Mouse (Mus musculus) urinary bladder, postnatal 36 days (tissue): ENCODE measurements at regions not wholly inside any gene's neighbourhood (a gene's known extent, or its start where the extent isn't known, plus 50 kb on each side); places are given as distances from the start of the nearest gene placed in this dataset.

Experiments used
- DNase-seq, 2 experiments: peaks; one replicate each; pipeline ENCODE4 v3.0.0; 2022; ENCODE audit warnings: low spot score in 2 of 2, mixed read lengths in 1 of 2

DNA sequence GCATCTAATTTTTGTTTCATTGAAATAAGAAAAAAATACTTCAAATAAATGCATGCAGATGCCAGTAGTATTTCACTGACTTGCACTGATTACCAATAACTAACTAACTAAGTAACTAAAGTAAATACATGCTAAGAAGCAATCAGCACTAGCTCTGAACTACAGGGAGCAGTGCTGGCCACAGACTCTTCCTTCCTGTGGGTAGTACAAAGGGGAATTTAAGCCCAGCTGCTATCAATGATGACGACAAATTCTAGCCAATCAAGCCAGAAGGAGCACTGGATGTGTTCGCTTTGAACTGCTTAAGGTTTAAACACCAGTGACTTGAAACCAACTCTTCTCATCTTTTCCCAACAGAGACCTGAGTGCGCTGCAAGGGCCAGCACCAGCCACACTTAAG is 287.5 kb upstream of the Adgrl2 start:
- no peak for DNase-seq

DNA sequence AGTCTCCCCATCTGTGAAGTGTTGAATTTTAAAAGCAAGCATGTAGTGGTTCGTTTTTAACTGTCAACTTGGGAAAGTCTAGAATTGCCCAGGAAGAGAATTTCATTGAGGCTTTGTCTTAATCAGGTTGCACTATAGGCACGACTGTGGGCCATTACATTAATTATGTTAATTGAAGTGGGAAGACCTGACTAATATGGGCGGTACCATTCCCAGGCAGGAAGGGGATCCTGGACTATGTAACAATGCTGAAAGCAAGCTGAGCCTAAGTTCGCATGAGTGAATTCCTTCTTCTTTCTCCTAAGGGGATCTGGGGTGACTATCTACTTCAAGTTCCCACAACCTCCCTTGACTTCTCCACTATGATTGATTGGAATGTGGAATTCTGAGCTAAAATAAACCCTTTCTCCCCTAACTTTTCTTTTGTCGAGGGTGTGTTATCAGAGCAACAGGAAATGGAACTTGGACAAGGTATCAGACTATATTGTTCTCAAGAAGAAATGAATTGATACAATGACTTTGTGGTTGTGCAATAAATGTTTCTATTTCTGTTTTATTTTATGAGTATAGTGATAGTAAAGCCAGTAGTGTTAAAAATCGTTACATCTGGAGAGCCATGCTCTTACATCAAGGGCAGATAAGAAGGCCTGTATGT is 285.2 kb upstream of the Adgrl2 start:
- DNase-seq = no peak

DNA sequence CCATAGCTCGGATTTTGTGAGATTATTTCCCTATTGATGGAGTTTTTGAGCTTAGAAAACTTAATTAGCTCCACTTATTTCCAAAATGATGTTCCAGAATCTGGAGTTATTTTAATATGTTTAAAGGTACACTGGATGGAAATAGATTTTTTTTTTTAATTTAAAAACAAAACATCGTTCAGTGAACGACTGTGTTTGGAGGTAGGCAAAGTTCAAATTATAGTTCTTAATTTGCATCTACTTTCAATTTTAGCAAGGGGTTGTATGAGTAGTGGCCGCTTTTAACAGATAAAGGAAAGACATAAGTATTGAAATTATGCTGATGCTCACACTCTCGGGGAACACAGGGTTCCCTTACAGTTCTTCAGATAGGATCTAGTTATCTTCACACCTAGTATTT is 284.6 kb upstream of the Adgrl2 start:
- no peak for DNase-seq

DNA sequence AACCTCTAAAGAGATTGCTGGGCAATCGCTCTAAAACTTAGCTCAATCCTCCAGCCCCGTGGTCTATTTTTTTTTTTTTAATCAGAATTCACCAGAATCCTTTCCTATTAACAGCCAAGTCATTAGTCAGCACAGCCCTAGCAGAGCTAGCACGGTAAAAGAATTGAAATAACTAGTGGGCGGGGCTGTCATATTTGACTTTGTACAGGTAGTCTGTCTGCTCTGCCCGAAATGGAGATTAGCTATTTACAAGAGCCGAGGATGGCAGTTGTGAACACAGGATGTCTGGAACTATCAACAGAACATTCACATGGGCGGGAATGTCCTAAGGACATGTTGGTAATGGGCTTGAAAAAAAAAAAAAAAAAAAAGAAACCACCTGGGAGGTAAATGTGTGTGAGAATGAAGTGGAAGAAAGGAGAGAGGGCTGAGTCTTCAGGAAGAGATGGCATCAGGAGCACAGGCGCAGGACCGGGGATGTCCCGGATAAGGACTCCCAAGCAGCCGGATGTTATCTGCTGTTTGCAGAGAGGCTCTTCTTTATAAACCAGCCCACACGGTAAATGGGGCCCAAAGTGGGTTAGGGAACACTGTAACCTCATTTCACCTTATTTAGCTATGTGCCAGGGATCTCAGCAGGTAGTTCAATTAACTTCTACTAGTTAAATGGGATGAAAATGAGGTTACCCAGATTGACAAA is 283.8 kb upstream of the Adgrl2 start:
- no peak for DNase-seq

DNA sequence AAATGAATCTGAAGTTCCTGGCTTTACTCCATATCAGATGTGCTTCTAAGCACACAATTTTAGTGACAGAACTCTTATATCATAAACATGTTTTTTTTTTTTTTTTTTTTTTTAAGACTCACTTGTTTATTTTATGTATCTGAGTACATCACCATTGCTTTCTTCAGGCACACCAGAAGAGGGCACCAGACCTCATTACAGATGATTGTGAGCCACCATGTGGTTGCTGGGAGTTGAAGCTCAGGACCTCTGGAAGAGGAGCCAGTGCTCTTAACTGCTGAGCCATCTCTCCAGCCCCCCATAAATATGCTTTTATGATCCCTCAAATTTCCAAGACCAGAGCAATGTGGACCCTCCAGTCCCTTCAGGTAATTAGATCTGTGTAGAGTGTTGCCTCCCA is 280.1 kb upstream of the Adgrl2 start:
- DNase-seq = no peak

DNA sequence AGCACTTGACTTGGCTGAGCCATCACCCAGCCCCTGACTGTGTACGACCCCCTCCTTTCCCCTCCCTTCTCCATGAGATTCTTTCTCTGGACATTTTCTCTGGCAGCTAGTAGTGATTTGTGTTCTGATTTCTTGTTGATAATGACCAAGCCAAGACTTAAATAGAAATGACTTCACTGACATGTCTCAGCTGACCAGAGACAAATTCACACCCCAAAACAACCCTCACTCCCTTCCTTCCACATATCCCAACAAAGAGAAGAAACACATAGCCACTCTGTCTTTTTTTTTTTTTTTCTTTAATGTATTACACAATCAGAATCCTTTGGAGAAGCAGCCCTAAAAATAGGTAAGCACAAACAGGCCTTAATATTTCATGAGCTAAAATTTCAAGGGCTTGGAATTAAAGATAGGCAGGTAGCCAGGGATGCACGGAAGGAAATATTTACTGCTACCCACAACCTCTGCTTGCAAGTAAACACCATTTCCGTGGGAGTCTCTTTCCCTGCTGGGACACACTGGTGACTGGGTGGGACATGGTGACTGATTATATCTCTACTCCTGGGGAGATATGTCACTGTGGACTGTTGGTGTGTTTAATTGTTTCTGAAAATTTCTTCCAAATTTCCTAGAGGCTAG is 272.1 kb upstream of the Adgrl2 start:
- DNase-seq = no peak

DNA sequence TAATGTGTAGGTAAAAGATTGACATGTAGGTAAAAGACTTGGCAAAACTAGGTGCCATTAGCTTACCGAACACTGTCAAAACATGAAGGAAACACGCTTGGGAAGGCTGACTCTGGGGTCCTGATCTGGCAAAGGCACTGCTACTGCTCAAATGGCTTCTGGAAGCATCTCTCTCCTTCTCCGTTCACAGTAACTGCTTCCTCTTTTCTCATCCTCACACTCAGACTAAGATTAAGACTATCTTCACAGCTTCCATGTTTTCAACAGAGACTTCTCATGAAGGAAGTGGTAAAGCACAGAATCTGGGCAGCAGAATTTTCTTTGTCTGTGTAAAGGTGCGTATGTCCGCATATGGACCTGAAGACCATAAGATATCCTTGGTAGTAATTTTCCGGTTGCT is 271.4 kb upstream of the Adgrl2 start:
- DNase-seq = no peak

DNA sequence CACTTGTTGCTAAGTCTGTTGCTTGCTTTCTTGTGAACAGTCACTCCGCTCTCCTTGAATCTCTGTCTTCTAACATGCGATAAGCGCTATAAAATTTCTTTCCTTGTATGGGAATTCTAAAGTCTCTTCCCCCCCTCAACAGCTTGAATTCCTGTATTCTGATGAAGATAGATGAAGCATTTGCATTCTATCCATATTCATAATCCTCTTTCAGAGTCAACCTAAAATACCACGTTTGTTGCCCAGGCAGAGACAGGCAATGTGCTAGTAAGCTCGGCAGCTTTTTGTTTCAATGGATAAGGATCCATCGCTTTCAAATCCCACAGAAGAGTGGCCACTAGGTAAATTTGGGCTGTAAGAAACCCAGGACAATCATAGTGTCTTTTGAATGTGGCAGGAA is 268.5 kb upstream of the Adgrl2 start:
- DNase-seq = no peak

DNA sequence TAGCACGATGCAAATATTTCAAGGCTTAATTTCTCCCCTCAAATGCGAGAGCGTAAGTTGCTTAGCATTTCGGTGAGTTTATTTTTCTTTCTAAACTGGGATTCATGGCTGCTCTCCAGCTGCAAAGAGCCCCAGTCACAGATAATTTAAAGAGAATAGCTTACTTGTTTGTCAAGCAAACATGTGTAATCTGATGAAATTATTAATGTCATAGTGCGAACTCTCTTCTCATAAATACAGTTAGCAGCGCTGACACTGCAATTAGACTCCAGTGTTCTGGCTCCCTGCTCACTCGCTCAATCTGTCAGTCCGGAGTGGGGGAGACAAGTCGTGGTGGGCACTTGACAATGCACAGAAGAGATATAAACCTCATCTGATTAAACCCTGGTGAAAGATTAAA is 266.5 kb upstream of the Adgrl2 start:
- DNase-seq = no peak

DNA sequence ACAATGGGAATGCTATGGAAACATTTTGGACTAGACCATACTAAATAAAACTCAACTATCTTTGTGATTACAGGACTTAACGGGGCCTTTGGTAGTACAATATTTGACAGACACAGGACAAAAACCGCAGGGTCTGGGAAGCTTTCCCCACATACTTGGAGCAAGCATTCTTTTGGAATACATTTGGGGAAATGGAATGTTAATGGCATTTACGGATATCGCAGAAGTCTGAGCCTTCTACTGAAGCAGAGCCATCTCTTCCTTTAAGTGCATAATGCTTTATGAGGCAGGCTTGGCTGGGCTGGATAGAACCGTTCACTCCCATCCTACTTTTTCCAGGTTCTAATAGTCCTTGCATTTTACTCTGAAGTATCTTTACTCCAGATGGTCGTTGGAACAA is 262.7 kb upstream of the Adgrl2 start:
- no peak for DNase-seq

DNA sequence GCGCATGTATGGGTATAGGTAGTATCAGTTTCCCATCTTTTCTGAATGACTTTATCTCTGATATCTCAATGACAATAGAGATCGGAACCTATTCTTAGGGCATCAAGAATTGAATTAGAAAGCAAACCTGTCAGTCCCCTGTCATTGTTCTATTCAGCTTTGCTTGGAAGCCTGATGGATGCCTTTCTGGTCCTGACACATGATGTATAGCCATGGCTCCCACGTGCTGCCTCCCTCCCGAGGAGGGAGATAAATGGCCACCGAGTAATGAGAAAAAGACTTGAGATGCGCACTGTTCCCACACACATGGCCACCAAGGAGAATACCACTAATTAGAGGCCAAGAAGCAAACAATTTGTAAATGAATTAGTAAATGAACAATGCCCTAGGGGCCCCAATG is 261.8 kb upstream of the Adgrl2 start:
- no peak for DNase-seq

DNA sequence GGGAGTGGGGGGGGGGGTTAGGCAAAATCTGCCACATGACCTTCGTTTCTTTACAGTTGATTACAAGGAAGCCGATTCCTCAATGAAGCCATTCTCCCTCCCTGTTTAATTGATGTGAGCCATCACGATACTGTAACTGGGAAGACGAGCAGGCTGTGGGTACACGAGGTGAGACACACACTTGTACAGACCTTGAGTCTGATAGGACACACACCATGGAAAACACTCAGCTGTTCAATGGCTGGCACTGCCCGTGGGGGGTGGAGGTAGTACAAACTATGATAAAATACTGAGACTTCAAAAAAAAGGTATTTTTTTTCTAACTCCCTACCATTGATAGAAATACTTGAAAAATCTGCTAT is 257.3 kb upstream of the Adgrl2 start:
- no peak for DNase-seq

DNA sequence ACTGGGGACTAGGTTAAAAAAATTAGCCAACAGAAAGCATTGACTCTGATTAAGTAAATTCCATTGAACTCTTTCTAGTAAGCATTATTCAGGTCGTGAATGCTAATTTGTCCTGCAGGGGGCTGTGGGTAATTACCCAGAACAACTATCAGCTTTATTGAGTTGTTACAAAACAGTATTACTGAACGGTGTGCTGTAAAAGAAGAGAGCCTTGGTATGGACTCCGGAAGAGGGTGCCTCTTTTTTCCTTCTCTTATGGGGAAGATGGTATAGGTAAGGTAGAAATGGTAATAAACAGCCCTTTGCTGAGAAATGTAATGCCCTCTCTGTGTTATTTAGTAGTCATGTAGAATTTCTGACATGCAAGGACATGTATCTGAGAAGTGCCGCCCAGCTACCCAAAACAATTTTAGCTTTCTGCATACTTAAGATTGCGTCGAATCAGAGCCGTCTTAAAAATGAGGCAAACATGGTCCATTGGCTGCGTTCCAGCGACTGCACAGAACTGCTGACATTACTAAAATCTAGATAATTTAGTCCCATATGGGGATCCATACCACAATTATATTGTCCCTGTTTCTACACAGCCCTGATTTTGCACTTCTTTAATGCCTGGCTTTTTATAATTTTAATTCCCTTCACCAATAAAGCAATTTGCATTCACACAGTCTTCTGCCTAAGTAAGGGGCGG is 256.7 kb upstream of the Adgrl2 start:
- DNase-seq = no peak

DNA sequence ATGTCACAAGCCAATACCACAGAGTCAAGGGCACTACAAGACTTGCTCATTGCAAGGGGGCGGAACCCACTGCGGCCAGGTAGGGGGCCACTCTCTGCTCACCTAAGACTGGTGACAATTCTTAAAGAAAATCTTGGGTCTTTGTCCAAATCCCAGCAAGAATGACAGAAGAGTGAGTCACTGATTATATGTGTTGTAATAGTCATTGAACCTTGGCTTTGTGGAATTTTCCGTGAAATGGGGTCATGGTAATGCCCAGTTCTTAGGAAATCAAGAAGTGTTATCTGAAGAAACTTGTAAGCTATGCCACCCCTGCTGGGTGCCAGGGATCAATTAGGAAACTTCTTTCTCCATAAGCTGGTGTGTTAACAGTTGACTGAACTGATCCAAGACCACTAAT is 249.3 kb upstream of the Adgrl2 start:
- DNase-seq = no peak

DNA sequence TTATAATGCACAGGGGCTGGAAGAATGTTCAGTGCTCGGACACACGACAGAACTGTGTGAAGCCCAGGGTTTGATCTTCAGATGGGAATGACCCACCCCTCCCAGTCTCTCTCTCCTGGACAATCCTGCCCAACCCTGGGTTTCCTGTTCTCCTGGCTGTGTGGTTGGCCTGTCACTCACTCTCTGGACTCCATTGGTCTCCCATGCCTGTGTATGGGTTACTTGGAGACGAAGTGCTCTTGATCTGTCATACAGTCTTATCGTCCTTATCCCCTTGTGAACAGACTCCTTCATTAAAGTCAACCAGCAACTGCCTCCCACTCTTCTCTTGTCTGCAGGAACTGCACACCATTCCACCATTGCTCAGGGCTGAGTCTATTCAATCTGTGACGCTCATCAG is 247.7 kb upstream of the Adgrl2 start:
- DNase-seq = no peak

DNA sequence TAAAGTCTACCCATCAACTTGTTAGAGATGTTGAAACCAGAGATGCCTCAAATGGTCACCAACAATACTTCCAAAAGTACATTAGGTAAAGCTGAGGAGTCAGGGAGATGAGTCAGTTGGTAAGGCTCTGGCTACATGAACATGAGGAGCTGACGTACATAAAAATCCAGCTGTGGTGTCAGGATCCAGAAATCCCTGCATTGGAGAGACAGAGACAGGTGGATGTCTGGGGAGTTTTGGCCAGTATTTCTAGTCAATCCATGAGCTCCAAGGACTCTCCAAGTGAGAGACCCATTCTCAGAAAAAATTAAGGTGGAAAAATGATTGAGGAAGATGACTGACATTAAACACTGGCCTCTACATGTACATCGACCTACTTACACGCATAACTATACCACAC is 244.8 kb upstream of the Adgrl2 start:
- DNase-seq = no peak

DNA sequence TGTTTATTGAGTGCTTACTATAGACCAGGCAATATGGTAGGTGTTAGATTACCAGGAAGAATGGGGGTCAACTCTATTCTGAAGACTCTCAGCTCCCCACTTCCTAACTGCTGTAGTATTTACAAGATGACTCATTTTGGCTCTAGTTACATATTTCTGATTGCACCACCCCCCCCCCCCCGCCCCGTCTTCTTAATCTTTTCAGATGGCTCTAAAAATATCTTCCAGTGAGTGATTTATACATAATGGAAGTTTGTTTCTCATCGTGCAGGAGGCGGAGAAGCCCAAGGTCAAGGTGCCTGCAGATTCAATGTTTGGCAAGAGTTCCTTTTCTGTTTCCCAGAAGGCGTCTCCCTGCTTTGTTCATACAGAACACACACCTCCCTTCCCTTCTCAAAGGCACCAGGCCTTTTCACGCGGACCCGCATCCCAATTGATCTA is 243.4 kb upstream of the Adgrl2 start:
- no peak for DNase-seq

DNA sequence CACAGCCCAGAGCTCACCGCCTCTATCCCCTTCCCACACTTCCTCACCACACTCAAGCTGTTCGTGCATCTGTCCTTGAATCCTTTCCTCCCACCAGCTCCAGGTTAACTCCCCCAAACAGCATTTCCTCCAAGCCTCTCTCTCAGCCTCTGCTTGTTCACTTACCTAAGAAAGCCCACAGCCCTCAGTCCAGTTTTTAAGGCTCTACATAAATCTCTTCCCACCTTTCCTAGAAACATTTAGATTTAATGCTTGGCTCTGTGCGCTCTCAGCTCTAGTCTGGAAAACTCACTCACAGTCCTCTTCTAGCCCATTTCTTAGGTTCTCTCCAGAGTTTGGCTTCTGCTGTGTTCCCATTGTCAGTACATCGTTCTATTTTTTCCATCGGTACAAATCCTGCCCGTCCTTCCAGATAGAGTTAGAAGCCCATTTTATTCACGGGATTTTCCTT is 242.9 kb upstream of the Adgrl2 start:
- no peak for DNase-seq

DNA sequence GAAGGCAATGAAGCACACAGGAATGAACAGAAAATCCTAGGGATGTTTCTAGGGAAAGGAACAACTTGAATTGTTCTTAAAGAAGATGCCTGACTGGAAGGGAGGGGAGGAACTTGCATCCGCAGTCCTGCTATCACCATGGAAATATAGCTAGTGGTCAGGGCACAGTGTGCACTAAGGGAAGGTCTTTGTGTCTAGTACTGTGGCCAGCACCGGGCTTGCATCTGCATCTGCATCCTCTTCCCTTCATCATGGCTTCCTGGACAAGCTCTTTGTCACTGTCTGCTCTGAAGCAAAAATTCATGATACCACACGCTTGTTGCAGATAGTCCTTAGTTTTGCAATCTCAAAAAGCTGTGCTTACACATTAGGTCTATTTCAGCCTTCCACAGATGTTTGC is 241.0 kb upstream of the Adgrl2 start:
- no peak for DNase-seq

DNA sequence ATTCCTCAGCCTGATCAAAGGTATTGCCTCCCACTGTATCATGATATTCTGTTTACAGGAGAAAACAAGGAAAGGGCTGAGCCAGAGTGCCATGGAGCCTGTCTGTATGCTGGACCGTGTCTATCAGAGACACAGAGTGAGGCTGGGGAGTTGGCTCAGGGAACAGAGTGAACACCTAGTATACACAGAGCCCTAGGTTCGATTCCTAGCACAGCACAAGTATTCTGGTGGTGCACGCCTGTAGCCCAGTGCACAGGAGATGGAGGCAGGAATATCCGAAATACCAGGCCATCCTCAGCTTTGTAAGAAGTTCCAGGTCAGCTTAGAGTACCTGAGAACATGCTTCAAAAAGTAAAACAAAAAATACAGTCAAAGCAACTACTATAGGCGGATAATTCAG is 237.2 kb upstream of the Adgrl2 start:
- DNase-seq = no peak

DNA sequence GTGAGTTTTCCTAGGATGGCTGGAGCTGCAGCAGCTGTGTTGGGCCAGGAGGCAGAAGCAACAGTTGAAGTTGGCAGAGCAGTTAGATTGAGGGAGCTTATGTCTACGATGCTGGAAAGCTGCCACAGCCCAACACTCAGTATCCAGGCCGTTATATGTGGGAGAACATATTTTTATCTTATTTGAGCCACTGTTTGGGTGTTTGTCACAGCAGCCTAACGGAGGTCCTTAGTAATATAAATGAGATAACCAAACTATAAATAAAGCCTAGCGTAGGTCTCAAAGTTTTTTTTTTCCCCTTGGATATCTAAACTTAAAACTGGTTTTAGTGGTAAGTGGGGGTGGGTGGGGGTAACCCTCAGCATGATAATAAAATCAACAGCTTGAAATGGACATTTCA is 236.4 kb upstream of the Adgrl2 start:
- no peak for DNase-seq

DNA sequence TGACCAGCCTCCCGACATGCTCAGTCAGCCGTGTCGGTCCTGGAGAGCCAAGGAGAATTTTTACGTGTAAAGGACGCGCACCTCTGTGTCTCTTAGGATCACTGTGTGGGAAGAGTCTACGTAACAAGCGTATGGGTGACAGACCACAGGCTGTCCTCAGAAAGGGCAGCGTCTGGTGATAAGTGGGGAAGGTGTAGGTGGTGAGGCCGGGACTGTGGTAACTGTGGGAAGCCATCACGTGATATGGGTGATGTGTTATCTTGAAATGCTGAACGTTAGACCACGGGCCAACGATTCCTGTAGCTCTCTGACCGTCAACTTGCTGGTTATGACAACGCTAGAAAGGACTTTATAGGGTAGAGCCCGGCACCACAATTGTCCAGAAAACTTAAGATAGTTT is 235.3 kb upstream of the Adgrl2 start:
- DNase-seq = no peak

DNA sequence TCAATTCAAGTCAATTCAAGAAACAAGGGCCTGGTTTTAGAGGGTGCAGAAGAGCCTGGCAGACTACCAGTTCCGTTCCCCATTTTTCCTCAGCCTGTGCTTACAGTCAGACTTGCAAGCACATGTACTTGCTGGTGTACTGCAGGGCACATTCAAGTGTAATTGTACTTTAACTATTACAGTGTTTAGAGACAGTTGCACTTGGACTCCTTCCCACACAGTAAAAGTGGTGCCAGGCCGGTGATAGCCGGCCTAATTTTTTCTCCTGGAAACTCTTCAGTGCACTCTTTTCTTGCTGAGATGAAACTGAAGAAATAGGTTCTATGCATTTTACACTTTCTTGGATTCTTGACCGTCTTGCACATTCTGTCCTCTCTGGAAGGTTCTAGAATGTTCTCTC is 233.9 kb upstream of the Adgrl2 start:
- no peak for DNase-seq
